Mouse (Mus musculus) limb, embryonic 11.5 days (tissue): ENCODE results near the gene Etfdh. TPM values are rescaled to one million over a fixed set of nuclear protein-coding genes. Genes with fewer than 3 reads are reported as not detected.

Experiments used
- ATAC-seq: fragments of 200-750 bp; cut with Nextera tagmentation; 2 replicates; pipeline ENCODE4 v1.8.0; 2017; ENCODE audit warnings: low read depth; ENCODE audit not compliant: insufficient number of reproducible peaks, low FRiP score, low TSS enrichment
- DNase-seq: peaks from one replicate; pipeline ENCODE4 v3.0.0-alpha.2; 2015; ENCODE audit warnings: low spot score
- H3K27ac ChIP-seq: fragments of 300-500 bp; sonication (generic); replicated peaks from 2 replicates; pipeline ENCODE4 v1.5.1; 2014; ENCODE audit warnings: low read depth, mild to moderate bottlenecking, low read length
- H3K27me3 ChIP-seq: fragments of 300-500 bp; sonication (generic); 2 replicates; pipeline ENCODE4 v1.6.1; 2014; ENCODE audit warnings: mild to moderate bottlenecking, low read length, mixed read lengths; ENCODE audit not compliant: control insufficient read depth, insufficient read depth
- H3K36me3 ChIP-seq: fragments of 300-500 bp; sonication (generic); 2 replicates; pipeline ENCODE4 v1.6.1; 2014; ENCODE audit warnings: mild to moderate bottlenecking, low read length, moderate library complexity, mixed read lengths; ENCODE audit not compliant: control insufficient read depth, insufficient read depth
- H3K4me1 ChIP-seq: fragments of 300-500 bp; sonication (generic); 2 replicates; pipeline ENCODE4 v1.6.1; 2014; ENCODE audit warnings: low read length, mixed read lengths; ENCODE audit not compliant: control insufficient read depth, insufficient read depth
- H3K4me2 ChIP-seq: fragments of 300-500 bp; sonication (generic); 2 replicates; pipeline ENCODE4 v1.6.1; 2014; ENCODE audit warnings: low read depth, mild to moderate bottlenecking, moderate library complexity; ENCODE audit not compliant: severe bottlenecking
- H3K4me3 ChIP-seq: fragments of 300-500 bp; sonication (generic); 2 replicates; pipeline ENCODE4 v1.5.1; 2014; ENCODE audit warnings: low read depth, low read length
- H3K9ac ChIP-seq: fragments of 300-500 bp; sonication (generic); 2 replicates; pipeline ENCODE4 v1.6.1; 2014; ENCODE audit warnings: mild to moderate bottlenecking, low read length
- H3K9me3 ChIP-seq: fragments of 300-500 bp; sonication (generic); 2 replicates; pipeline ENCODE4 v1.6.1; 2016; ENCODE audit warnings: low read length; ENCODE audit not compliant: control insufficient read depth
- WGBS: fragments of 180-500 bp; shearing (Covaris S2); extraction: QIAGEN DNeasy Blood & Tissue Kit; methylation state at CpG from one replicate; pipeline ENCODE4 v1.1.7; 2014; 5-methylcytosine and 5-hydroxymethylcytosine counted together
- polyA plus RNA-seq: library from polyadenylated mRNA; unstranded; fragments of >200 nt; fragmentation: Nextera tagmentation; extraction: Ambion mirVana; gene quantifications from 2 replicates; pipeline ENCODE4 v1.2.1, GENCODE M21; 2014

Etfdh gene
- polyA plus RNA-seq, result 46.6 and 47.1 TPM in 2 replicates

GRCm38 (mm10) chr3:79629416-79629730 lies at the start of gene Etfdh:
TSS of gene Etfdh (minus strand) at chr3:79629500.
- H3K9ac ChIP-seq, result peak within 1 kb of the TSS; percentile 73
- no peaks in the 10 kb centered on the region for H3K27me3 ChIP-seq
- no peaks in the 10 kb centered on the region for H3K4me1 ChIP-seq
- no peaks in the 10 kb centered on the region for H3K9me3 ChIP-seq
- H3K27ac ChIP-seq, result peak within 1 kb of the TSS; percentile 16; the same call in 1 of the 2 replicates
- peak within 1 kb of the TSS; percentile 67 for H3K4me3 ChIP-seq
- peaks cover 14% of the 10 kb centered on the region; the same call in 1 of the 2 replicates for H3K36me3 ChIP-seq
- peak; percentile 35 for ATAC-seq
- peak; percentile 72 for DNase-seq
- peak within 1 kb of the TSS; percentile 77 for H3K4me2 ChIP-seq
- WGBS, result under 1% methylated on average over 11 of the region's 11 CpGs

DNA sequence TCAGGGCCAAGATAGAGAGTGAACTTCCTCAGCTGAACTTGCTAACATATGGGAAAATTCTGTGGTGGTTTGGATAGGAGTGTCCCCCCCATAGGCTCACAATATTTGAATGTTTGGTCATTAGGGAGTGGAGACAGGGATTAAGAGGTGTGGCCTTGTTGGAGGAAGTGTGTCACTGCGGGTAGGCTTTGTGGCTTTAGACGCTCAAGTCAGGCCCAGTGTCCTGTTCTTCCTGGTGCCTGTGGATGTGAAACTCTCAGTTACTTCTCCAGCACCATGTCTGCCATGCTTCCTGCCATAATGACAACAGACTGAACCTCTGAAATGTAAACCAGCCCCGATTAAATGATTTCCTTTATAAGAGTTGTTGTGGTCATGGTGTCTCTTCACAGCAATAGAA lies 47.1 kb upstream of the Etfdh start:
- H3K27ac ChIP-seq, result no peak overlapping the region
- ATAC-seq, result no peak
- WGBS, result 87% methylated on average over 3 of the region's 3 CpGs

DNA sequence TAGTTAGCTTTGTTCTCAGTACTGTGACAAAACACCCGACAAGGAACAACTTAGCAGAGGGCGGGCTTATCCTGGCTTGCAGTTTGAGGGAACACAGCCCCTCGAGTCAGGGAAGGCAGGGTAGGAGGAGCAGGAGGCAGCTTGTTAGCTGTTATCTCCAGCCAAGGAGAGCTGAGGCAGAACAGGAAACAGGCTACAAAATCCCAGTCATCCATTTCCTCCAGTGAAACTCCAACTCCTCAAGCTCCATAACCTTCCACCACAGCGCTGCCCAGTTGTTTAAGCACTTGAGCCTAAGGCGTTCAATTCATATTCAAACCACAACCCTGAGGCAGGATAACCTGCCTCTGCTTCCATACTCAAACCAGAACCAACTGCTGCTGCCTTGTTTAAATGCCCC lies 45.3 kb upstream of the Etfdh start:
- no peak for ATAC-seq
- Histone ChIP-seq H3K27me3 (no peaks in the 10 kb centered on the region), H3K4me3 (no peak overlapping the region), H3K27ac (no peak overlapping the region), H3K4me2 (no peak overlapping the region), H3K9ac (no peak overlapping the region), H3K36me3 (no peaks in the 10 kb centered on the region), H3K9me3 (no peaks in the 10 kb centered on the region), H3K4me1 (peaks cover 3% of the 10 kb centered on the region; the same call in 1 of the 2 replicates)
- WGBS, result 85% methylated on average over 5 of the region's 5 CpGs
- DNase-seq, result no peak

More for the DNA sequence above, 47.1 kb upstream of the Etfdh start:
- Histone ChIP-seq H3K4me1 (peaks cover 3% of the 10 kb centered on the region; the same call in 1 of the 2 replicates), H3K36me3 (no peaks in the 10 kb centered on the region), H3K4me2 (no peak overlapping the region), H3K9me3 (no peaks in the 10 kb centered on the region), H3K9ac (no peak overlapping the region), H3K4me3 (no peak overlapping the region), H3K27me3 (no peaks in the 10 kb centered on the region)
- DNase-seq, result no peak

DNA sequence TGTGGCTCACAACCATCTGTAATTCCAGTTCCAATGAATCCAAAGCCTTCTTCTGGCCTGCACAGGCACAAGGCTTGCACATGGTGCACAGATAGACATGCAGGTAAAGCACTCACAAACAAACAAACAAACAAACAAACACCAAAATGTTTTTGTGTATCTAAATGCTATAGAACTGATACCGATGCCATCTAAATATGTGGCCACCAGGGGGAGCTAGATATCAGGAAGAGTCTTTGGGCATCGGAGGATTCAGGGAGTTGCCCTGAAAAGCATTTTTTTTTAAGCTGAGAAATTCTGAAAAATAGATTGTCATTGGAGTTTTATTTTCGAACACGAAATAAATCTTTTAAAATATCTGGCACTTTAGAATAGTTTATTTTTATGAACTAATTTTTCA lies 43.8 kb upstream of the Etfdh start:
- Histone ChIP-seq H3K9ac (no peak overlapping the region), H3K4me1 (peaks cover 3% of the 10 kb centered on the region; the same call in 1 of the 2 replicates), H3K36me3 (no peaks in the 10 kb centered on the region), H3K4me2 (no peak overlapping the region), H3K9me3 (no peaks in the 10 kb centered on the region), H3K4me3 (no peak overlapping the region), H3K27me3 (no peaks in the 10 kb centered on the region), H3K27ac (no peak overlapping the region)
- WGBS, result 15% methylated on average over 4 of the region's 4 CpGs
- ATAC-seq, result no peak
- peak; percentile 73 for DNase-seq

GRCm38 (mm10) chr3:79672188-79672587 lies 42.9 kb upstream of the Etfdh start:
- WGBS, result 64% methylated on average over 16 of the region's 16 CpGs
- ATAC-seq (no peak), DNase-seq (no peak)
- Histone ChIP-seq H3K9me3 (no peaks in the 10 kb centered on the region), H3K36me3 (no peaks in the 10 kb centered on the region), H3K4me1 (peaks cover 3% of the 10 kb centered on the region; the same call in 1 of the 2 replicates), H3K27me3 (no peaks in the 10 kb centered on the region), H3K4me3 (no peak overlapping the region), H3K27ac (no peak overlapping the region), H3K4me2 (no peak overlapping the region), H3K9ac (no peak overlapping the region)

DNA sequence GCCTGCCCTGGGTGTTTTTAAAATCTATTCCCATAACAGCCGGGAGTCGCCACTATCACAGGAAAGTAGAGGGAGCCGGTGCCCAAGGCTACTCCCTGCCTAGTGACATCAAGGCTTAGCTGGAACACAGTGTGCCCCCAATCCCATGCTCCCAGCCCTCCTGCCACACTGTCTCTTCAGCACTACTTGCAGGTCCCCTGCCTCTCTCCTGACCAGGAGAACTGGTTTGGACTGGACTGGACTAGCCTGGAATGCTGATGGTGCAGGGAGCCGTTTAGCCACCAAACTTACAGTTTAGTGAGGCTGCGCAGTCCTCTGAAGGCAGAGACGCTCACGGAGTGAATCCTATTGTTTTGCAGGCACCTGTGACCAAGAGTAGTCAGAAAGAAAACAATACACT lies 41.3 kb upstream of the Etfdh start:
- peaks cover 3% of the 10 kb centered on the region; the same call in 1 of the 2 replicates for H3K4me1 ChIP-seq
- H3K27me3 ChIP-seq, result no peaks in the 10 kb centered on the region
- 88% methylated on average over 7 of the region's 7 CpGs for WGBS
- no peak overlapping the region for H3K9ac ChIP-seq
- no peaks in the 10 kb centered on the region for H3K9me3 ChIP-seq
- no peak for ATAC-seq
- DNase-seq, result no peak
- no peak overlapping the region for H3K4me2 ChIP-seq
- H3K4me3 ChIP-seq, result no peak overlapping the region
- no peak overlapping the region for H3K27ac ChIP-seq
- no peaks in the 10 kb centered on the region for H3K36me3 ChIP-seq

DNA sequence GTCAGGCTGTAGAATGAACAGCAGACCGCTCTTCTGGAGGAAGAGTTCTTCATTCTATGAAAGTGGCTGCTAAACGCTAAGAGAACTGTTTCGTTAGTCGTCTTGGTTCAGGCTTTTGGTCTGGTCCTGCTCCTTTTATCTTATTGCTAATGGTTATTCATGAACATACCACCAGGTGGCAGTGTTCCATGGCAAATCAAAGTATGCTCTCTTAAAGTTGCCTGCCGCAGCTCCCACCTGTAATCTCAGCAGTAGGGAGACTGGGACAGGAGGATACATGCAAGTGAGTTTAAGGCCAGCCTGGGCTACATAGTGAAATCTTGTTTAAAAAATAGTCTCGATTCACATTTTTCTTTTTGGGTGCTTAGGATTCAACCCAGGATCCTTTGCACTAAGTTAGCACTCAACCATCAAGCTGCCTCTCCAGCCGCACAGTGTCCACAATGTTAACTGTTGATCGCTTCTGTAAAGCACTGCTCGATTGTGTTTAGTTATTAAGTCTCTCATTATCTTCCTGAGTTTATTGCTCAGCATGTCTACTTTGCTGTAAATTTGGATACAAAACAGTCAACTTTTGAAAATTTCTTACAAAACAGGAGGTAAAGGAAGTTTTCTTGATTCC lies 35.6 kb upstream of the Etfdh start:
- ATAC-seq, result 0 out of 2 replicates have a peak, but pooled peaks have one; percentile 51
- no peaks in the 10 kb centered on the region for H3K36me3 ChIP-seq
- WGBS, result 42% methylated on average over 9 of the region's 9 CpGs

GRCm38 (mm10) chr3:79656682-79657081 lies 27.4 kb upstream of the Etfdh start:
- H3K4me2 ChIP-seq, result no peak overlapping the region
- no peaks in the 10 kb centered on the region for H3K27me3 ChIP-seq
- no peak overlapping the region for H3K4me3 ChIP-seq
- H3K27ac ChIP-seq, result no peak overlapping the region
- DNase-seq, result no peak
- no peaks in the 10 kb centered on the region for H3K36me3 ChIP-seq
- no peak for ATAC-seq
- no peaks in the 10 kb centered on the region for H3K9me3 ChIP-seq
- no peak overlapping the region for H3K9ac ChIP-seq
- no peaks in the 10 kb centered on the region for H3K4me1 ChIP-seq
- WGBS, result 76% methylated on average over 5 of the region's 5 CpGs

More for the DNA sequence above, 35.6 kb upstream of the Etfdh start:
- Histone ChIP-seq H3K27me3 (no peaks in the 10 kb centered on the region), H3K27ac (no peak overlapping the region), H3K9ac (no peak overlapping the region), H3K4me2 (no peak overlapping the region), H3K4me3 (no peak overlapping the region), H3K4me1 (no peaks in the 10 kb centered on the region), H3K9me3 (no peaks in the 10 kb centered on the region)
- DNase-seq, result peak; percentile 74

DNA sequence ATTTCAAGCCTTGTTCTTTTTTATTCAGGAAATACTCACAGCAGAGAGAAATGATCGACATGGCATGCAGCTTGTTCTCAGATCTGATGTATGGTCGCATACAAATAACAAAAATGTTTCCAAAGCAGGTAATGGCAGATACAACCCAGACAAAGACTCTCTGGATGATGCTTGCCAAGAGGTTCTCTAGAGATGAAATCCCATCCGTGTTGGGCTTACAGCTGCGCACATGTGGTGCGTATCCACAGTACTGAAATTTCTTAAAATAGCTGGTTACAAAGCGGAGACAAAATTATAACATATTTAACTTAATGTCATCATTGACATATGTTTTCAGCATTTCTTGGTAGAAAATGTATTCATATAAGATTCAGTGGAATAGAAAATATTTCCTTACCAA lies 22.8 kb upstream of the Etfdh start:
- Histone ChIP-seq H3K36me3 (no peaks in the 10 kb centered on the region), H3K27ac (no peak overlapping the region), H3K4me2 (no peak overlapping the region), H3K9me3 (no peaks in the 10 kb centered on the region), H3K9ac (no peak overlapping the region), H3K27me3 (no peaks in the 10 kb centered on the region), H3K4me3 (no peak overlapping the region), H3K4me1 (no peaks in the 10 kb centered on the region)
- no peak for DNase-seq
- WGBS, result 90% methylated on average over 6 of the region's 6 CpGs
- no peak for ATAC-seq
